In the genomic region with DNA sequence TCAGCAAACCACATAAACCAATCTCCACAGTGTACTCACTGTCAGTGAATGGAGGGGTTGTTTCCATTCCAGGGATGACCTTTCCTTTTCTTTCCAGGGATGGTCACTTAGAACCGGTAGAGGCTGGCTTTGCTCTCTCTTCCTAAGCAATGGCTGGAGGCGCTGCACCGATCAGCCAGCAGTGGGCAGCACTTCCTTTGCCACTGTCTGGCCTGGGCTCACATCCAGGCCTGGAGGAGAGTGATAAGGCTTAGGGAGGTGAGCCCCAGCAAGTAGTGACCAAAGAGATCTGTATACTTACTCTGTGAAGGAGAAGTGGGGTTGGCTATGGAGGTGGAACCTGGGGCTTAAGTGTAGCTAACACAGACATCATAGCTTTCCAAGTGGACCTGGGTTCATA, we compare ENCODE assay signal across 9 mouse cellular contexts. TPM values are rescaled to one million over a fixed set of nuclear protein-coding genes. Genes with fewer than 3 reads are reported as not detected.
A peak's percentile ranks its signal among the peaks of the same experiment; 100 is the strongest.
DNase-seq lines count a peak whose midpoint lies in the region; ATAC-seq lines count a peak whose summit lies in the region.
"Had no signal": no experiment of that assay in that cellular context is flagged by ENCODE, and none has a peak within 500 bp of the region (broad histone marks: within the 10 kb centered on the region; RNA-seq: fewer than 3 reads in every experiment).

No protein-coding gene starts in this region.

- H3K27me3 ChIP-seq in hindbrain, embryonic 10.5 days (ENCODE audit: insufficient read depth, poor library complexity, severe bottlenecking) = 0 out of 2 replicates have a peak, but pooled peaks cover 7% of the 10 kb centered on the region
- H3K27me3 ChIP-seq in hindbrain, embryonic 14.5 days (ENCODE audit: control insufficient read depth, insufficient read depth, low read length) = no peaks in the 10 kb centered on the region

- no peaks in the 10 kb centered on the region for H3K4me1 ChIP-seq in hindbrain, embryonic 10.5 days (replicated peaks)
- no peaks in the 10 kb centered on the region for H3K4me1 ChIP-seq in hindbrain, embryonic 14.5 days (replicated peaks; ENCODE audit: control insufficient read depth, insufficient read depth, low read length)

- H3K9ac ChIP-seq in hindbrain, embryonic 14.5 days = no peak overlapping the region

- no peak overlapping the region for H3K27ac ChIP-seq in hindbrain, embryonic 10.5 days
- no peak overlapping the region for H3K27ac ChIP-seq in hindbrain, embryonic 14.5 days

- H3K9me3 ChIP-seq in hindbrain, embryonic 10.5 days = no peaks in the 10 kb centered on the region
- H3K9me3 ChIP-seq in hindbrain, embryonic 14.5 days (ENCODE audit: control insufficient read depth, low read length) = no peaks in the 10 kb centered on the region

- H3K4me3 ChIP-seq in hindbrain, embryonic 10.5 days = no peak overlapping the region
- no peak overlapping the region for H3K4me3 ChIP-seq in hindbrain, embryonic 14.5 days (replicated peaks; ENCODE audit: low read length)
- H3K4me3 ChIP-seq: myocyte had no signal

- 15% methylated on average over 3 of the region's 3 CpGs for WGBS in hindbrain, embryonic 10.5 days
- 31% methylated on average over 3 of the region's 3 CpGs for WGBS in hindbrain, embryonic 14.5 days

- H3K4me2 ChIP-seq in hindbrain, embryonic 14.5 days (replicated peaks) = no peak overlapping the region

- peak; percentile 48 for DNase-seq in hindbrain, embryonic 10.5 days (ENCODE audit: low spot score)
- DNase-seq in hindbrain, embryonic 14.5 days (ENCODE audit: low spot score) = no peak
- DNase-seq in thymus, postnatal 4 days = peak; percentile 17
- DNase-seq in thymus, postnatal 36 days = no peak
- DNase-seq in embryo, embryonic 10.5 days (ENCODE audit: low spot score) = peak; percentile 64
- no peak for DNase-seq in urinary bladder, adult 2 months (ENCODE audit: low spot score)

- H3K36me3 ChIP-seq in hindbrain, embryonic 10.5 days = no peaks in the 10 kb centered on the region
- no peaks in the 10 kb centered on the region for H3K36me3 ChIP-seq in hindbrain, embryonic 14.5 days (replicated peaks; ENCODE audit: control insufficient read depth, insufficient read depth)

- no peak for ATAC-seq in hindbrain, embryonic 14.5 days (ENCODE audit: low FRiP score)
- peak; percentile 80 for ATAC-seq in megakaryocyte progenitor cell, adult 5-6 weeks (replicated peaks; ENCODE audit: poor library complexity)
- no peak for ATAC-seq in monocyte, adult 5-6 weeks (replicated peaks; ENCODE audit: insufficient number of reproducible peaks, low FRiP score, low TSS enrichment, poor library complexity, severe bottlenecking)

RNA-seq across cellular contexts. Expression of gene Asb18, which starts 12.5 kb away (rescaled TPM):
- 0.09 and 0.22 TPM in 2 replicates for polyA plus RNA-seq in hindbrain, embryonic 10.5 days (2016; fragmentation: Nextera tagmentation; extraction: Ambion mirVana)
- 0.30 and 0.66 TPM in 2 replicates for polyA plus RNA-seq in hindbrain, embryonic 14.5 days (2014; fragmentation: Nextera tagmentation; extraction: Ambion mirVana)
- total RNA-seq in megakaryocyte progenitor cell, adult 5-6 weeks (2015) = not detected in 2 replicates
- total RNA-seq in megakaryocyte progenitor cell, adult 5-6 weeks (2017) = not detected in 2 replicates
- not detected in 3 replicates for total RNA-seq in monocyte, adult 5-6 weeks (2017)
- polyA plus RNA-seq in urinary bladder, adult 2 months (2012; rRNA removed) = 0.13 and 0.15 TPM in 2 replicates

Comparison
In these comparisons a context has a peak if more than half of its experiments do, and no peak if none do; other contexts are left out.
1. DNase-seq: peak in hindbrain, embryonic 10.5 days (single experiment), thymus, postnatal 4 days (single experiment) and embryo, embryonic 10.5 days (single experiment); none in hindbrain, embryonic 14.5 days (single experiment), thymus, postnatal 36 days (0 of 2) and urinary bladder, adult 2 months (single experiment).